In the genomic region with DNA sequence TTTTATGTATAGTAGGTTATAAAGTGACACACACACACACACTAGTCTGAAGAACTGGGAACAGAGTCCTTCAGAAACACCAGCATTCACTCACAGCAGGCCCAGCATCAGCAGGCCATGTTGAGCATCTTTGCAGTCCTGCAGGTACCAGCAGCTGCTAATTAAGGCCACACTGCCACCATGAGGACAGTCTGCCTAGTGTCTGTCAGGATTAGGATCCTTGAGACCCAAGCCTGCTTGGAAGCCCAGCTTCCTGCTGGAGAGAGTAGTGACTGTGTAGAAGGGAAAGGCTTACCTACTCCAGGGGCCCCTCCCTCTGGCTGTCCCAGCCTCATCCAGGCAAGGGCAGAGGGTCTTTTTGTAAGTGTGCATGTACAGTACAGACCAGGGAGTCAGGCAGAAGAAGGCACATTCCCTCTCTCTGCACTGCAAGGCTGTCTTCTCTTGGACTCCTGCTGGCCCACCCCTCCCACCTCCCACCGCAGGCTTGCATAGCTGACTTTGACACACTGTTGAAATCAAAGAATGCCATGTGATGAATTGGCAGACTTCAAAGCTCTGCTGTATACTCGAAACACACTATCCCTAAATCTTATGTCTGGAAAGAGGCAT, we compare ENCODE assay signal across 8 mouse cellular contexts. TPM values are rescaled to one million over a fixed set of nuclear protein-coding genes. Genes with fewer than 3 reads are reported as not detected.
DNase-seq lines count a peak whose midpoint lies in the region; ATAC-seq and TF ChIP-seq lines count a peak whose summit lies in the region.

No protein-coding gene starts in this region.

- in situ Hi-C loops in ES-E14 (cut with MboI; ENCODE audit: low sequenced_read_pairs in 2 of 2, unreplicated experiment in 2 of 2): loop anchor here in 1 of 2 experiments (10.0 kb wide), 1 partner anchor 193 kb away; a partner anchor contains a TSS

- H3K4me1 ChIP-seq in ES-E14 (ENCODE audit: control insufficient read depth in 2 of 2, insufficient read depth in 2 of 2, low read length in 2 of 2, poor library complexity in 1 of 2): no peaks in the 10 kb centered on the region
- no peaks in the 10 kb centered on the region for H3K4me1 ChIP-seq in forebrain, postnatal 0 days (ENCODE audit: insufficient read depth)

- TF ChIP-seq CTCF in forebrain, postnatal 0 days (IDR thresholded peaks at IDR 0.05; ENCODE audit: low read depth): peak; percentile 93

- WGBS in forebrain, postnatal 0 days: 40% methylated on average over 2 of the region's 2 CpGs

- intact Hi-C loops in heart, postnatal 25 days (cut with DNase I): loop anchor here (1.0 kb wide), 3 partner anchors 189 to 316 kb away; a partner anchor contains a TSS

- H3K27ac ChIP-seq in ES-E14 (ENCODE audit: insufficient read depth, low read depth, low read length, poor library complexity, severe bottlenecking): no peak overlapping the region
- no peak overlapping the region for H3K27ac ChIP-seq in forebrain, postnatal 0 days (ENCODE audit: low read depth, low read length)

- no peak overlapping the region for H3K4me2 ChIP-seq in forebrain, postnatal 0 days (ENCODE audit: low read depth)

- no peaks in the 10 kb centered on the region for H3K36me3 ChIP-seq in ES-E14 (ENCODE audit: control insufficient read depth, insufficient read depth, low read length, poor library complexity, severe bottlenecking)
- no peaks in the 10 kb centered on the region for H3K36me3 ChIP-seq in forebrain, postnatal 0 days (ENCODE audit: insufficient read depth)

- no peaks in the 10 kb centered on the region; the same call in 1 of the 2 replicates for H3K27me3 ChIP-seq in forebrain, postnatal 0 days (ENCODE audit: insufficient read depth, low read length)

- ATAC-seq in forebrain, postnatal 0 days: peak; percentile 94

- peak; percentile 26 for DNase-seq in ES-E14 (ENCODE audit: low read depth, low spot score)
- DNase-seq in cerebellum, adult 18-20 months: peak; percentile 35 to 47
- DNase-seq in forebrain, postnatal 0 days: peak; percentile 81
- DNase-seq in heart, postnatal 25 days (ENCODE audit: low spot score): peak; percentile 35
- peak; percentile 80 for DNase-seq in layer of hippocampus, adult 11-12 months (ENCODE audit: low spot score)
- peak; percentile 74 to 83 for DNase-seq in lung, adult 18-20 months
- peak; percentile 62 for DNase-seq in ovary, postnatal 36 days (ENCODE audit: low spot score)
- DNase-seq in thymus, postnatal 4 days: peak; percentile 70

- no peak overlapping the region for H3K9ac ChIP-seq in ES-E14 (ENCODE audit: insufficient read depth, low read depth, low read length, poor library complexity, severe bottlenecking)
- no peak overlapping the region for H3K9ac ChIP-seq in forebrain, postnatal 0 days

- H3K4me3 ChIP-seq in ES-E14 (ENCODE audit: insufficient read depth in 1 of 2, low read depth in 1 of 2, low read length in 2 of 2, poor library complexity in 1 of 2, severe bottlenecking in 1 of 2): no peak overlapping the region
- H3K4me3 ChIP-seq in forebrain, postnatal 0 days (ENCODE audit: low read depth, low read length): no peak overlapping the region

- H3K9me3 ChIP-seq in ES-E14 (ENCODE audit: control insufficient read depth, insufficient read depth, low read depth, low read length): no peaks in the 10 kb centered on the region
- no peaks in the 10 kb centered on the region for H3K9me3 ChIP-seq in forebrain, postnatal 0 days (ENCODE audit: low read length)

TF ChIP-seq in ES-E14, 5 proteins besides CTCF, POLR2A, EP300 and RAD21:
- TF ChIP-seq CHD2 (IDR thresholded peaks at IDR 0.05; ENCODE audit: low read depth, low read length) (no peak), ZC3H11A (IDR thresholded peaks at IDR 0.05; ENCODE audit: borderline replicate concordance, low read depth, low read length) (peak; percentile 74)

RNA-seq across cellular contexts. Expression of a gene that starts 27.6 kb away (rescaled TPM):
- total RNA-seq in ES-E14 (2012; rRNA removed): 2.4 and 3.9 TPM in 2 replicates
- 40.0 and 56.9 TPM in 2 replicates for total RNA-seq in forebrain, postnatal 0 days (2014; rRNA removed)
- polyA plus RNA-seq in forebrain, postnatal 0 days (2015; fragmentation: Nextera tagmentation; extraction: Ambion mirVana): 18.6 and 28.1 TPM in 2 replicates
- total RNA-seq in heart, postnatal 25 days (2021): 1 to 10 TPM; 7.9 to 8.1 TPM

RNA-seq across cellular contexts. Expression of a gene that starts 54.2 kb away (rescaled TPM):
- 0.31 and 0.37 TPM in 2 replicates for total RNA-seq in ES-E14 (2012; rRNA removed)
- 4.7 and 9.8 TPM in 2 replicates for total RNA-seq in forebrain, postnatal 0 days (2014; rRNA removed)
- polyA plus RNA-seq in forebrain, postnatal 0 days (2015; fragmentation: Nextera tagmentation; extraction: Ambion mirVana): 3.2 and 4.8 TPM in 2 replicates
- total RNA-seq in heart, postnatal 25 days (2021): under 1 TPM in 1 of 2 experiments, not detected in 1; 0.25 TPM

Comparison
In these comparisons a context has a peak if more than half of its experiments do, and no peak if none do; other contexts are left out.
1. DNase-seq: peak in every context shown above with its lines; median percentile 81 in forebrain, postnatal 0 days; 80 in layer of hippocampus, adult 11-12 months; 78 in lung, adult 18-20 months; 70 in thymus, postnatal 4 days; 62 in ovary, postnatal 36 days; 41 in cerebellum, adult 18-20 months; 35 in heart, postnatal 25 days; 26 in ES-E14.